Mouse (Mus musculus): ENCODE results near the gene Sfxn3. TPM values are rescaled to one million over a fixed set of nuclear protein-coding genes. Genes with fewer than 3 reads are reported as not detected.

The Sfxn3 gene
- total RNA-seq (2023): 10 to 100 TPM; 14.1 to 20.0 TPM

DNA sequence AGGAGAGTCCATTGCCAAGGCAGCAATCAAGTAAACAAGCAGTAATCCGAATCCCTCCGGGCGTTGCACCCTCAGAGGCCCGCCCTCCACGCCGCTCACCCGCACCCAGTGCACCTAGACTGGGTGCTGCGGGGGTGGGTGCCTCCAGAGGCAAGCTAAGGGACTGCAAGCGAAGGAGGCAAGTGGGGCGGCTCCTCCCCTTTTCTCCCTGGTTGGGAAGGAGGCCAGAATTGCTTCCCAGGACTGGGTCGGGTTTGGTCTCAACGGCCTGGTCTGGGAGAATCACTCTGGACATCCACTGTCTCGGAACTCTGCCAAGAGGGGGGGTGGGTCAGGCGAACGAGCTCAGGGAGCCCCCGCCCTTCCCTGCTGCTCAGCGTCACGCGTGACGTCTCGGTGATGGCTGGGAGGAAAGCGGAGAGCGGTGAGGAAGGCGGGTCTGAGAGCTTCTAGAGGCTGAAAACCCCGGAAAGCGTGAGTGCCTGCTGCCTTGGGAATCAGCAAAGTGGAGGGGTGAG, at the start of gene Sfxn3:
Gene Sfxn3 (plus strand): TSS at position 87 of the 518 bp plus-strand sequence.

DNA sequence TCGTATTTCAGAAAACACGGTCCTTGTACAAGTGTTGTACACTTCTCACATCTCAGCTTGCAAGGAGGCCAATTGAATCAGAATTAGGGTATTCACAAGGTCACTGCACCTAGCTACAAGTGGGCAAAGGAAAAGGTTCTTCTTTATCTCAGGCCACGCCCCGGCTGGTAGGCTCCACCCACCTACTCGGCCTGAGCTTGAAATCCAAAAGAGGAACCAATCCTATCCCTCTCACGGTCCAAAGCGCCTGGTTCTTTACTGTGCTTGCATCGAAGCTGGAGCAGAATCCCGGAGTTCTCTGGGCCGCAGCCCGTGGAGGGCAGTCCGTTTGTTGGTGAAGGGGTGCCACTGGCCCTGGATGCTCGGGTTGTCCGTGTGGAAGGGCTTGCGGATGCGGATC, 41.9 kb upstream of the Sfxn3 start, which contains the start of gene Twnk:
Gene Twnk (plus strand): TSS at position 220 of the 400 bp plus-strand sequence.

DNA sequence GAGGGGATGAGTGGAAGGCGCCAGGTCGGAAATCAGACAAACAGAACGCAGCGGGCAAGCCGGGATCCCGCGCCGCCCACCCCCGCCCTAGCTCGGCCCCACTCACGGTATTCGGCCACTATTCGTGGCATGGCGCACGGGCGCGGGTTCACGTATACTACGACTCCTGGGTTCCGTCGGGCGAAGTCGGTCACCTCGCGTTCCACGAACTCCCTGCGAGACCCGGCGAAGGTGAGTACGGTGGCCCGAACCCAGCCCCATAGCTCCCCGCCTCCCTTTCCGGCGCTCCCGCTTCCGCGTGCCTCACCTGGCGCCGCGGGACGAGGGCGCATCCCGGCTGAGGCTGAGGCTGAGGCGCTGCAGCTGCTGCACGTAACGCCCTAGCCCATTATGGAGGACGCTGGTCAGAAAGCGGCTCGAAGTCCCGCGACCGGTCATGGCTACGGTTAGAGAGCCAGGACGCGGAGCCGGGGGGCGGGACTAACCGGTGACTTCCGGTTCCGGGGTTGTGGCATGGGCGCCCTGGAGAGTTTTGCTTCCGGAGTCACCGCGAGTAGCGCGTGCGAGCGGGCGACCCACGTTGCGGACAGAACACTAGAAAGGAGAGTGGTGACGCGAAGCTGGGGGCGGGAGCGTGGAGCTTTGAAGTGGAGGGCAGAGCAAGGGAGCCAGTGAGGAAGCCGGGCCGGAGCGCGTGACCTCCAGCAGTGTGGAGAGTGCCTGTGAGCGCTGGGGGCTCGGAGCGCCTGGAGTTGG, 41.2 kb upstream of the Sfxn3 start, which contains the start of gene Mrpl43:
Gene Mrpl43 (minus strand): TSS at position 486 of the 756 bp plus-strand sequence.

DNA sequence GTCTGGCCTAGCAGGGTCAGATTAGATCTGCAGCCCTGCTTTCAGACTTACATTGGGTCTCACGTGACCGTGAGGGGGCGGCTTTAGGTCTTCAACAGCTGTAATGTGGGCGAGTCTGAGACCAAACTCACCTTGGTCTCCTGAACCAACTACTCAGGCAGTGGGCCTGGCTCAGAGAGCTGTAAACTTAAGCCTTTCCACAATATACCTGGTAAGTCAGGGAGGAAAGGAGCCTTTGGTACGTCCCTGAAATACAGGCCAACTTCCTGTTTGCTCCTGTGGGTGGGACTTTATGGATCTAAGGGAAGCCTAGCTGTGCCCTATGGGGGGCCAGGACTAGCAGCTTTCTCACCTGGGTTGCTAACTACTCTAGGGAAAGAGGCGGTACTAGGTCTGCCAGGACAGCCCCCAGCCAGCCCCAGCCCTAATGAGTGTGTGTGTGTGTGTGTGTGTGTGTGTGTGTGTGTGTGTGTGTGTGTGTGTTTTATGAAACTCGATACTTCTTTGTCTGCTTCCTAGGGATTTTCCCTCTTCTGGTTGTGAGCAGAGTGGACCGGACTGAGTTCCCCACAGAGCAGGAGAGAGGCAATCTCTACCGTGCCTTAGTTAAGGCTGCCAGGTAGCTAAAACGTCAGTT, 32.9 kb upstream of the Sfxn3 start, which contains the start of gene Lzts2:
Gene Lzts2 (plus strand): TSS at position 80 of the 637 bp plus-strand sequence.

DNA sequence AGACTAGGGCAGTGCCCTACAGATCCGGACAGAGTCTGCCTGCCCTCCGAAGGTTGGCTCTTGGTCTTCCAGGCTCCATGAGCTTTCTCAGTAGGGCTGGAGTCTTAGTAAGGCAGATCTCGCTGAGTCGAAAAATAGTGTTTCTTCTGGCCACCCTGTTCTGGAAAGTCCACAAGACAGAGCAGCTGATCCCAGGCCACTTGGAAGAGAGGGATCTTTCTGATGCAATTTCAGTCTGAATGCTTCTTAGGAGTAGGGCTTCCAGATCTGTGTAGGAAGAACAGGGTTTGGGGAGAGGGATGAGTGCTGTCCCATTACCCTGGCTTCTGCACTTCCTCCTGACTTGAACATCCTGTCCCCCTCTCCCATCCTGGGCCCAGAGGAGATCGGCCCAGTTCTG, 1.7 kb upstream of the Sfxn3 start, which contains the start of gene Pdzd7:
Gene Pdzd7 (minus strand): TSS at position 67 of the 400 bp plus-strand sequence.

DNA sequence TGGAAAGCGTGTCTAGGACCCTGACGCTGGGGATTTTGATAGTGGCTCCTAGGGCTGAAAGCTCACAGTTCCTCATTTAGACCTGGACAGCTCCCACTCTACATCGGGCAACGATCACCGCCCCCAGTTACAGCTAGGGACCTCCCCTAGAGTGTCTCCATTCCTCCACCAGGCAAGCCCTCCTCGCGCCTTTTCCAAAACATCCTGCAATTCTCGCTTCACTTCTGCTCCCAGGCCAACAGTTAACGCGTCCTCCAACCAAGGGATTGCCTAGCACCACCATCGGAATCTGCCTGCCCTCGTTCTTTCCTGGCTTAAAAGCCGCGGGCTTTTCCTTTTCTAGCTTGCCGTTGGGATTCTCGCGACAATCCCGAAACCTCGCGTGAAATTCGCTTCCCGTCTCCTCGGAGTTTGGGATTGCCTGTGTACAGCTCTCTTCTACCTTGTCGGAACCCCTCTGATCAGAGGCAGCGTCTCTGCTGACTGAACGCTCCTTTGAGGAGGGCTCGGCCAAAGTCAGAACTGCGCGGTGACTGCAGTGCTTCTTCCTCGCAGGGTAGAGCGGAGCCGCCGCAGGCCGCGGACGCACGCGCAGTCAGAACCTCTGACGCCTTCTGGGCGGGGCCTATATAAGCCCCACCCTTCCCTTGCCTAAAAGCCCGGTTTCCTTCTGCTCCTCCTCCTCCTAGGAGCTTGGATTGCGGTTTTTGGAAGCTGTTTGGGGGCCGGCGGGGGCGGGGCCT, 27.4 kb downstream of the Sfxn3 start, which contains the start of gene Kazald1:
Gene Kazald1 (plus strand): TSS at position 662 of the 743 bp plus-strand sequence.

Other genes starting within 250 kb of the Sfxn3 start
- gene Slf2, start 116.4 kb upstream of the Sfxn3 start, total RNA-seq (2023): 10 to 100 TPM; 22.9 to 27.7 TPM
- gene Sema4g, start 58.4 kb upstream of the Sfxn3 start, total RNA-seq (2023): under 1 TPM; 0.24 to 0.33 TPM
- gene Twnk, start 41.8 kb upstream of the Sfxn3 start, total RNA-seq (2023): 1 to 10 TPM; 5.8 TPM
- gene Mrpl43, start 41.1 kb upstream of the Sfxn3 start, total RNA-seq (2023): 10 to 100 TPM; 29.8 TPM
- 1 to 10 TPM in 1 of 2 experiments, under 1 TPM in 1; 0.64 to 2.4 TPM for gene Lzts2, start 33.1 kb upstream of the Sfxn3 start, total RNA-seq (2023)
- gene Pdzd7, start 1.8 kb upstream of the Sfxn3 start, total RNA-seq (2023): under 1 TPM in 1 of 2 experiments, not detected in 1; 0.13 TPM
- under 1 TPM; 0.24 to 0.60 TPM for gene Kazald1, start 27.7 kb downstream of the Sfxn3 start, total RNA-seq (2023)
- not detected for gene Tlx1, start 103.2 kb downstream of the Sfxn3 start, total RNA-seq (2023)
- gene Lbx1, start 188.3 kb downstream of the Sfxn3 start, total RNA-seq (2023): not detected

All from neutrophil, adult 59 days (primary cell).